9 mouse cellular contexts compared by ENCODE assay signal in genomic region chr4:95924210-95925184, GRCm38 (mm10). TPM values are rescaled to one million over a fixed set of nuclear protein-coding genes. Genes with fewer than 3 reads are reported as not detected.
DNase-seq lines count a peak whose midpoint lies in the region; ATAC-seq lines count a peak whose summit lies in the region.
"Had no signal": no experiment of that assay in that cellular context is flagged by ENCODE, and none has a peak within 500 bp of the region (broad histone marks: within the 10 kb centered on the region; RNA-seq: fewer than 3 reads in every experiment).

No protein-coding gene starts in this region.

- H3K36me3 ChIP-seq in intestine, embryonic 15.5 days, result no peaks in the 10 kb centered on the region
- no peaks in the 10 kb centered on the region for H3K36me3 ChIP-seq in midbrain, embryonic 13.5 days
- H3K36me3 ChIP-seq: stomach, embryonic 15.5 days had no signal

- 8% methylated on average over 7 of the region's 7 CpGs for WGBS in intestine, embryonic 15.5 days
- WGBS in midbrain, embryonic 13.5 days, result 14% methylated on average over 7 of the region's 7 CpGs

- H3K27ac ChIP-seq in intestine, embryonic 15.5 days, result no peak overlapping the region
- no peak overlapping the region for H3K27ac ChIP-seq in midbrain, embryonic 13.5 days
- H3K27ac ChIP-seq: stomach, embryonic 15.5 days had no signal

- no peaks in the 10 kb centered on the region for H3K4me1 ChIP-seq in intestine, embryonic 15.5 days (replicated peaks)
- H3K4me1 ChIP-seq in midbrain, embryonic 13.5 days (replicated peaks), result no peaks in the 10 kb centered on the region
- H3K4me1 ChIP-seq: stomach, embryonic 15.5 days had no signal

- no peak overlapping the region for H3K4me2 ChIP-seq in intestine, embryonic 15.5 days (replicated peaks)
- H3K4me2 ChIP-seq in midbrain, embryonic 13.5 days (replicated peaks), result no peak overlapping the region
- H3K4me2 ChIP-seq: stomach, embryonic 15.5 days had no signal

- intact Hi-C loops in gastrocnemius, postnatal 14 days (cut with DNase I; ENCODE audit: low total_unique reads), result loop anchor here (5.0 kb wide), 1 partner anchor 917 kb away; no protein-coding TSS in a partner anchor
- intact Hi-C loops in left cerebral cortex, postnatal 10 days (cut with DNase I), result loop anchor here (2.0 kb wide), 1 partner anchor 916 kb away; no protein-coding TSS in a partner anchor

- no peaks in the 10 kb centered on the region for H3K27me3 ChIP-seq in intestine, embryonic 15.5 days (replicated peaks)
- no peaks in the 10 kb centered on the region for H3K27me3 ChIP-seq in midbrain, embryonic 13.5 days
- H3K27me3 ChIP-seq: stomach, embryonic 15.5 days had no signal

- no peak overlapping the region for H3K4me3 ChIP-seq in intestine, embryonic 15.5 days (replicated peaks)
- H3K4me3 ChIP-seq in midbrain, embryonic 13.5 days (replicated peaks), result no peak overlapping the region
- H3K4me3 ChIP-seq: stomach, embryonic 15.5 days had no signal

- ATAC-seq in common myeloid progenitor, adult 5-6 weeks (replicated peaks; ENCODE audit: low read depth, poor library complexity, severe bottlenecking), result peak; percentile 96
- peak; percentile 60 for ATAC-seq in intestine, embryonic 15.5 days
- peak; percentile 83 for ATAC-seq in midbrain, embryonic 13.5 days

- H3K9ac ChIP-seq in intestine, embryonic 15.5 days, result no peak overlapping the region
- H3K9ac ChIP-seq in midbrain, embryonic 13.5 days (replicated peaks), result no peak overlapping the region
- H3K9ac ChIP-seq: stomach, embryonic 15.5 days had no signal

- no peaks in the 10 kb centered on the region for H3K9me3 ChIP-seq in intestine, embryonic 15.5 days
- no peaks in the 10 kb centered on the region for H3K9me3 ChIP-seq in midbrain, embryonic 13.5 days
- H3K9me3 ChIP-seq: stomach, embryonic 15.5 days had no signal

- peak; percentile 75 to 92 for DNase-seq in adrenal gland, adult (ENCODE audit: inconsistent age in 2 of 2, low spot score in 1 of 2)
- DNase-seq in gastrocnemius, postnatal 14 days, result peak; percentile 70
- DNase-seq in left cerebral cortex, postnatal 10 days (ENCODE audit: extremely low spot score in 1 of 2, low spot score in 2 of 2), result peak; percentile 69 to 75
- peak; percentile 52 for DNase-seq in skeletal muscle tissue, adult 2 months (ENCODE audit: low read depth, low spot score)
- DNase-seq in yolk sac, embryonic 10.5 days (ENCODE audit: low spot score), result peak; percentile 47

RNA-seq across cellular contexts. Expression of gene Hook1, which starts 42.5 kb away (rescaled TPM):
- 25.2 and 28.4 TPM in 2 replicates for total RNA-seq in common myeloid progenitor, adult 5-6 weeks (2017)
- 1 to 10 TPM; 5.5 to 7.1 TPM for total RNA-seq in gastrocnemius, postnatal 14 days (2021)
- polyA plus RNA-seq in intestine, embryonic 15.5 days (2015; fragmentation: Nextera tagmentation; extraction: Ambion mirVana), result 35.1 and 37.5 TPM in 2 replicates
- total RNA-seq in left cerebral cortex, postnatal 10 days (2021), result 10 to 100 TPM; 63.1 to 68.3 TPM
- 51.6 and 58.9 TPM in 2 replicates for polyA plus RNA-seq in midbrain, embryonic 13.5 days (2015; fragmentation: Nextera tagmentation; extraction: Ambion mirVana)
